Mouse (Mus musculus) C2C12 (cell line): Measurements from ENCODE around the gene Cul3. TPM values are rescaled to one million over a fixed set of nuclear protein-coding genes. Genes with fewer than 3 reads are reported as not detected.

Experiments used
- H3K27me3 ChIP-seq: one replicate; pipeline ENCODE4 v1.6.1; 2011; ENCODE audit not compliant: control insufficient read depth, insufficient read depth, insufficient read length
- H3K36me3 ChIP-seq: one replicate; pipeline ENCODE4 v1.6.1; 2011; ENCODE audit not compliant: control insufficient read depth, insufficient read depth
- H3K4me3 ChIP-seq: one replicate; pipeline ENCODE4 v1.5.1; 2011; ENCODE audit warnings: mild to moderate bottlenecking, control low read depth; ENCODE audit not compliant: poor library complexity, insufficient read depth, severe bottlenecking
- H3K79me2 ChIP-seq: one replicate; pipeline ENCODE4 v1.6.1; 2011; ENCODE audit not compliant: control insufficient read depth, insufficient read depth
- H3K79me3 ChIP-seq: one replicate; pipeline ENCODE4 v1.6.1; 2011; ENCODE audit warnings: low read depth, control low read depth
- H3ac ChIP-seq: one replicate; pipeline ENCODE3; 2011; ENCODE audit warnings: low read depth; ENCODE audit not compliant: control insufficient read depth, insufficient read length
- CEBPB ChIP-seq: IDR thresholded peaks from one replicate; pipeline ENCODE4 v1.6.1; 2011; ENCODE audit warnings: low read depth, mild to moderate bottlenecking, control low read depth, moderate library complexity
- CTCF ChIP-seq: IDR thresholded peaks from one replicate; pipeline ENCODE4 v1.5.1; 2011; ENCODE audit not compliant: control insufficient read depth, insufficient read depth, insufficient read length
- FOSL1 ChIP-seq: IDR thresholded peaks from one replicate; pipeline ENCODE4 v1.8.0; 2011; ENCODE audit warnings: mild to moderate bottlenecking, low read length; ENCODE audit not compliant: poor library complexity, insufficient read depth, severe bottlenecking
- MAX ChIP-seq: IDR thresholded peaks from one replicate; pipeline ENCODE4 v1.6.1; 2011; ENCODE audit warnings: mild to moderate bottlenecking, control low read depth
- MYOD1 ChIP-seq: IDR thresholded peaks from one replicate; pipeline ENCODE4 v1.6.1; 2011; ENCODE audit warnings: low read depth; ENCODE audit not compliant: control insufficient read depth, insufficient read length
- MYOG ChIP-seq: IDR thresholded peaks from one replicate; pipeline ENCODE4 v1.6.1; 2011; ENCODE audit not compliant: control insufficient read depth, insufficient read length; ENCODE audit errors: extremely low read depth
- USF1 ChIP-seq: IDR thresholded peaks from one replicate; pipeline ENCODE4 v1.6.1; 2011; ENCODE audit warnings: low read depth, mild to moderate bottlenecking, control low read depth, moderate library complexity
- polyA plus RNA-seq: library from polyadenylated mRNA; unstranded; fragments of >200 nt; fragmentation: generic; extraction: Trizol; gene quantifications from one replicate; pipeline ENCODE4 v1.2.1, GENCODE M21; 2012; ENCODE audit warnings: missing spikeins

The Cul3 gene
- polyA plus RNA-seq, 1 experiment, result 31.1 TPM

DNA sequence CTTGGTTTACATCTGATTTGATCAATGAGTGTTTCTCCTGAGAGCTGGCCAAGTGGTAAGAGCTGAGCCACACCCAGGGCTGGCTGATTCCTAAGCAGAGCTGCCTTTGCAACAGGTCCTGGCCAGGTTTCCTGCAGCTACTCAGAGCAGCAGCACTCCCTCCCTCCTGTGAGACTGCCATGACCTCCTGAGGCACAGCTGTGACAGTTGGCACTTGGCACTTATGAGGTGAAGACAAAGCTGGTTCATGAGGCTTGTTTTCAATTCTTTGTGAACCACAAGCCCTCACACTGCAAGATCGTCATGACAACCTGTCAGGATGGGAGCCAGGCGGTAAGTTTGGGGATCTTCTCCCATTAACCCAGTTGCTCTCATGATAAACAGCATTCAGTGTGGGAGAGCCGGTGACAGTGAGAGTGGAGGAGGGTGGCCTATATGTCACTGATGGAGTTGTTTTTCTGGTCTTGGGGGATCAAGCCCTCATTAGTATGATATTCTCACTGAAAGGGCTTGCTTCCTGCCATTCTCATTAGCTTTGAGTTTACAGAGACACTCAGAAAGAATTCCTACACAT is 115.4 kb downstream of the Cul3 start:
- no peak for TF ChIP-seq FOSL1
- TF ChIP-seq CTCF, result no peak
- no peak for TF ChIP-seq CEBPB
- TF ChIP-seq MYOG, result no peak
- TF ChIP-seq USF1, result no peak
- no peak for TF ChIP-seq MYOD1
- TF ChIP-seq MAX, result no peak
- H3ac ChIP-seq, result no peak overlapping the region
- no peaks in the 10 kb centered on the region for H3K36me3 ChIP-seq
- no peaks in the 10 kb centered on the region for H3K79me2 ChIP-seq
- no peaks in the 10 kb centered on the region for H3K27me3 ChIP-seq
- H3K4me3 ChIP-seq, result no peak overlapping the region
- H3K79me3 ChIP-seq, result no peaks in the 10 kb centered on the region

DNA sequence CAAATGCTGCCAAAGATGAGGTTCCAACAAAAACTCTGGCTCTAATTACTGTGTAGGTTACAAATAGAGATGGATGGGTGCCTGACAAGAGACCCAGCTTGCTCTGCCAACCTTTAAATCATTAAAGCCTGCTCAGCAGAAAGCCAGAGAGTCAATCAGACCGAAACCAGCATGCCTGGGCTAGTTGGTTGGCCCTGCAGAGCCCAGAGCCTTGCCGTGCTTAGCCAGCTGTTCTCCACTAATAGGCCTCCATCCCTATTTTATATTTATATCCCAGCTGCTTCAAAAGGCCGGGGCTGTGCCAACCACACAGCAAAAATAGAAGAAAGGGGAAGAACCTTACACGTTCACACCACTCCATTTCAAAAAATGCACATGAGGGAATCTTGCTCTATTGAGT is 119.1 kb downstream of the Cul3 start:
- H3K36me3 ChIP-seq, result no peaks in the 10 kb centered on the region
- TF ChIP-seq MYOG (no peak), FOSL1 (no peak), MYOD1 (no peak), MAX (no peak)

DNA sequence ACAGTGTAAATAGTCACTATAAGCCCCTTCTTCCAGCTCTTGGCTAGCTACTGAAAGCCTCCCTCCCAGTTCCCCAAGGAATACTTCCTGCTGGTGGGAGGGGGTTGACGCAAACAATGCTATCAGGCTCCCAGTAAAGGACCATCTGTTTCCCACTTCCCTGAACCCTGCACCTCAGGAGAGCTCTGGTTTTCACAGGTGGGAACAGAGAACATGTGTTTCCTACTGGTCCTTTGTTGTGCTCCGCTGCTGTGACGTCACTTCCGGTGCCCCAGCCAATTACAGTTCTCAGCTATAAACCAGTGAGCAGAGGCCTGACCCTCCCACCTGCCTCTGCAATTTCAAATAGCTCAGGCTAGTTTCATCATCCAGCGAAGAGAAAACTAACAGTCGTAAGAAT is 122.0 kb downstream of the Cul3 start, which contains the start of gene Fam124b:
Fam124b (minus strand) TSS at position 206 of the 400 bp plus-strand sequence.
- Histone ChIP-seq H3ac (no peak within 1 kb of the TSS), H3K27me3 (no peaks in the 10 kb centered on the region), H3K79me2 (no peaks in the 10 kb centered on the region), H3K79me3 (no peaks in the 10 kb centered on the region), H3K4me3 (no peak within 1 kb of the TSS), H3K36me3 (no peaks in the 10 kb centered on the region)
- TF ChIP-seq MAX (no peak), MYOG (no peak), USF1 (no peak), MYOD1 (no peak), CEBPB (no peak), FOSL1 (no peak)

More for the DNA sequence above, 119.1 kb downstream of the Cul3 start:
- Histone ChIP-seq H3ac (no peak overlapping the region), H3K79me3 (no peaks in the 10 kb centered on the region), H3K4me3 (no peak overlapping the region), H3K79me2 (no peaks in the 10 kb centered on the region), H3K27me3 (no peaks in the 10 kb centered on the region)

Other genes with a start within 250 kb of the Cul3 start
- 0.01 TPM for gene Fam124b, start 122.0 kb downstream of the Cul3 start, polyA plus RNA-seq
- not detected for gene Gm45261, start 121.0 kb upstream of the Cul3 start, polyA plus RNA-seq